Mouse (Mus musculus) embryo, embryonic 9.5 days (tissue): ENCODE measurements at regions not wholly inside any gene's neighbourhood (a gene's known extent, or its start where the extent isn't known, plus 50 kb on each side); places are given as distances from the start of the nearest gene placed in this dataset.

Source experiments
- DNase-seq: peaks from one replicate; pipeline ENCODE4 v3.0.0-alpha.2; 2017; ENCODE audit errors: extremely low spot score

GRCm38 (mm10) chr4:95390549-95390948, 166.8 kb upstream of the Fggy start:
- no peak for DNase-seq

GRCm38 (mm10) chr4:95395746-95396145, 161.6 kb upstream of the Fggy start:
- no peak for DNase-seq

DNA sequence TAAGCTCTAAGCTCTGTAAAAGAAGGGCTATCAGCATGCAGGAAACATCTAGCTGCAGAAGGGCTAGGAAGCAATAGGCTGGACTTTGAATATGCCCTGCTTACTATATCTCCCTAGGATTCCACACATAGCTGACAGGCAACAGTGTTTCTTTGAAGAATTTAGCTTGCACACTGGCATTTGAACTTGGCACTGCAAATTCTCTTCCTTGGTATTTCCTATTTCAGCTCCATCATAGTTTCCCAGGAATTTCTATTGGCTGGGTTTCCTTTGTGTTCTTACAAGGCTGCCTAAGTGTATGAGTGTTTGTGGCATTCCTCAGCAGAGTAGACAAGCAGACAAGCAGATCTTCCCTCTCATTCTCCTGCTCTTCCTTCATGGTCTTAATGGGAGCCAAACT, 159.0 kb upstream of the Fggy start:
- DNase-seq, result no peak

DNA sequence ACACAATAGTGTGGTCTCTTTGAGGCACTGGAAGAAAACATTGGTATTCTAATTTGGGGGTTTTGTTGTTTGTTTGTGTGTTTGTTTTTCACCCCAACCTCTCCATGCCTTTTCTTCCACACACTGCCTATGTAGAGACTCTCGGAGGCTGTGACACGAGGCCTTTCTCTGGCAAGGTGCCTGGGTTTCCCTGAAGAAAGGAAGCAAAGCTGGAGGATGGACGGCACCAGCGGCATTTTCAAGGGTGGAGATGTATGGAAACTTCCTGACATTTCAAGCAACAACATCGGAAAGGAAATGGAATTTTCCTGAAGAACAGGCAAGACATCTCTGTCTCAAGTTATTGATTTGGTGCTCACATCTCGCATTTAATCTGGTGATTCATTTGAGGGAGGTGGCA, 155.0 kb upstream of the Fggy start:
- DNase-seq, result no peak

- no peak for DNase-seq
Measured at GRCm38 (mm10) chr4:95417075-95417474, 140.2 kb upstream of the Fggy start.

DNA sequence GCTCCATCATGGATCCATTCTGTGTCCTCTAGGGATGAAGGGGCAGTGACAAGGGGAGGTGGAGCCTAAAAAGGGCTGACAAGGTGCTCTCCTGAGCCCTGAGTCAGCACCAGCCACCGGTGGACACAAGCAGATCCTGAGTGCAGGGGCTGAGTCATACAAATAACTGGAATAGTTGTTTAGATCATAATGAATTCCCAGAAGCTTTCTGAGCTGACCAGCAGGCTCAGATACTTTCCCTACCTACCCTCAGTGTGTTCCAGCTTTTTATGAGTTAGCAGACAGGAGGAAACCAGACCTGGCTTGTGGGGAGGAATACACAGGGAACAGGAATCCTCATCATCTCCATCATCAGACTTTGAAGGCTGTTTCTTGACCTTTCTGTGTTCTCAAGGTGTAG, 130.7 kb upstream of the Fggy start:
- DNase-seq, result no peak

DNA sequence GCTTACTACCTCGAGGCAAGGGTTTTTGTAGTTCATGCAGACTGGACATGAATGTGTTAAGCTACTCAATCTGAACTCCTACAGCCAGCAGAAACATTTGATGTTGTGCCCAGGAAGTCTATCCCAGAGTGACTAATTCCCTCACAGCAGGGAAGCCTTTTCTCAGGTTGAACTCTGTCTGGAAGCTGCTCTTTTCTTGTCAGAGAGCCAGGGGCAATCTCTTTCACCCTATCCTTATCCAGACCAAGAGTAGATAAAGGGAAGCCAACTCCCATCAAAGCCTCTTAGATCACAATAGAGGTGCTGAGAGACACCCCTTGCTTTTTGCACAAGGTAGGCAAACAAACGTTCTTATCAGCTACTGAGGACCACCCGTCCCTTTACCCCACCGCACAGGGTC, 122.8 kb upstream of the Fggy start:
- DNase-seq, result peak; percentile 2

GRCm38 (mm10) chr4:95435080-95435479, 122.2 kb upstream of the Fggy start:
- DNase-seq, result no peak

DNA sequence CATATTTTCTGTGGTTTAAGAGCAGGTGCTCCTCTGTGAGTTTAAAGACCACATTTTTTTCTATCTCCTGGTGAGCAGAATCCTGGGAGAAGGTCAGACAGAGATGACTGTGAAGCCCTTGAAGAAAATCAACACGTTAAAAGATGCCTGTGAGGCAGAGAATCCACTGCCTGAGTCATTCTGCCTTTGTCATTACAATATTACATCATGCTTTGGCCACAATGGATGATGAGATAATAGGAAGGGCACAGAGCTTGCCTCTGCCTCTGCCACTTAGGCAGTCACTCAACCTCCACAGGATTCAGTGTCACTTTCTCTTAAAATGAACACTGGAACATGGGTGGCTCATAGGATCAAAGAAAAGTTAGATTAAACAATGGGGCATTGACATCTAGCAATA, 117.5 kb upstream of the Fggy start:
- DNase-seq, result no peak

DNA sequence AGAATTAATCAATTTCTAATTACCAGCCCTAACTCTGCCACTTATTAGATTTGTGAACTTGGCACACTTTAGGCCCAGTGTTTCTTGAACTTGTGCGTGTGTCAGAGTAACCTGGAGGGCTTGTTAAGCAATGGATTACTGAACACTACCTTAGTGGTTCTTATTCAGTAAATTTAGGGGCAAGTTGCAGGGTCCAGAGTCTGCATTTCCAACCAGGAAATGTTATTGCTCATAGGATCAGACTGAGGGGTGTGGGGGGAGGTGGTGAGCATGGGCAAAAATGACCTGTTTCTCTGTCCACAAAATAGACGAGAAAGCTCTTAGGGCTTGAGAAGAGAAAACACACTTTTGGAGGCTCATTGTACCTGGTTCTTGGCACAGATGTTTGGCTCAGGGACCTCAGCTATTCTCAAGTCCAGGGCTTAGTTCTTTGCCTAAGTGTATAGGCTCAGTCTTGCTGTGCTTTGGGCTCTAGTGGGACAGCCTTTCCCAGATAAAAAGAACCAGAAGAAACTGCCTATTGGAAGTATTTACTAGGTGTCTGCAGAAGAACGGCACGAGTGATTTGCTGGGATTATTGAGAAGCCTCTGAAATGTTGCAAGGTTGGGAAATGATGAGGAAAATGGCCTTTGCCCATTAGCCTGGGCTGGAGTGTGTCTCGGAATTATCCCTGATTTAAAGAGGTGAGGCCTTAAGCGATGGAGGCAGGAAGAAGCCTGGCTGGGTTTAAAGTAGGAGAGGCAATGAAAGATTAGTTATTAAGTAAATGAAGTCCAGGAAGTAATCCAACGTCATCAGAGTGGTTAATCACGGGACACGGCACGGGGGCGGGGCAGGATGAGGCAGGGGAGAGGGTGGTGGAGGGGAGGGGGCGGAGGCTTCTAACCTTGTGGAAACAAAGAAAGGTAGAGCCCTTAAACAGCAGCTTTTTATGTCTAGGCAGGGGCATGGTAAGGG, 113.2 kb upstream of the Fggy start:
- DNase-seq, result no peak

- DNase-seq, result no peak
Measured at GRCm38 (mm10) chr4:95450286-95450685, 107.0 kb upstream of the Fggy start.

GRCm38 (mm10) chr4:95451831-95452230, 105.5 kb upstream of the Fggy start:
- DNase-seq, result no peak

DNA sequence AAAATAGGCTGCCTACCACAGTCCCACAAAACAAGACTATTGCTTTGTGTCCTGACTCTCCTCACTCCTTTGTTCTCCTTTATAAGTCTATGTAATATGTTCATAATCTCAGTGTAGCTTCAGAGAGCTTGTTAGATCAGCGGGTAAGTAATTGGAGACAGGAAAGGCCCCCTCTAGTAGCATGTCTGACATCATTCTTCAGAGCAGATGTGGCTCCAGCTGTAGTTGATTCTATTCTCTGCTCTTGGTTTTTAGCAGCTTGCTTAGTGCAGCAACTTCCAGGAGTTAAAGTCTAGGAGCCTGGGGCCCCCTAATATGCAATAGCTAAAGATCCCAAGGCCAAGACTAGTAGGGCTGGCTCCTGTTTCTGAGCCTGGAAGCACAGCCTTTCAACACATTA, 101.0 kb upstream of the Fggy start:
- no peak for DNase-seq

DNA sequence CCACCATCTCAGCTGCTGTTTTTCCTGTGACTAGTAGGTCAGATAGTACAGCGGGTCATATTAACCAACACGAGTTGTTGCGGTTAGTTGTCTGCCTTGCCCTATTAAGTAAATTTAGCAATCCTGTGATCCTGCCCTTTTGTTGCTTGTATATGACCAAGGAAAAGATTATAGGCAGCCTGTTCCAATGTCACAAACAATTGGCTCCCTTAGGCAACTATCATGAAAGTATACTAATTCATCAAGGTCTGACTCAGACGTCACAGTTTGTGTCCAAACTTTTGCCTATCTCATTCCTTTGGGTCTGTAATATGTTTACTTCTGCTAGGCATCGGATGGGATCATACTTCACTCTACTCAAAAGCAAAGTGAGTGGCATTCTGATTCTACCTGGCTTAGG, 100.4 kb upstream of the Fggy start:
- DNase-seq, result no peak

- no peak for DNase-seq
Measured at GRCm38 (mm10) chr4:95462476-95462875, 94.8 kb upstream of the Fggy start.

GRCm38 (mm10) chr4:95463082-95463825, 94.1 kb upstream of the Fggy start:
- no peak for DNase-seq

- DNase-seq, result no peak
Measured at GRCm38 (mm10) chr4:95466647-95467046, 90.7 kb upstream of the Fggy start.

- no peak for DNase-seq
Measured at GRCm38 (mm10) chr4:95467526-95467925, 89.8 kb upstream of the Fggy start.

- no peak for DNase-seq
Measured at GRCm38 (mm10) chr4:95474726-95475406, 82.4 kb upstream of the Fggy start.

DNA sequence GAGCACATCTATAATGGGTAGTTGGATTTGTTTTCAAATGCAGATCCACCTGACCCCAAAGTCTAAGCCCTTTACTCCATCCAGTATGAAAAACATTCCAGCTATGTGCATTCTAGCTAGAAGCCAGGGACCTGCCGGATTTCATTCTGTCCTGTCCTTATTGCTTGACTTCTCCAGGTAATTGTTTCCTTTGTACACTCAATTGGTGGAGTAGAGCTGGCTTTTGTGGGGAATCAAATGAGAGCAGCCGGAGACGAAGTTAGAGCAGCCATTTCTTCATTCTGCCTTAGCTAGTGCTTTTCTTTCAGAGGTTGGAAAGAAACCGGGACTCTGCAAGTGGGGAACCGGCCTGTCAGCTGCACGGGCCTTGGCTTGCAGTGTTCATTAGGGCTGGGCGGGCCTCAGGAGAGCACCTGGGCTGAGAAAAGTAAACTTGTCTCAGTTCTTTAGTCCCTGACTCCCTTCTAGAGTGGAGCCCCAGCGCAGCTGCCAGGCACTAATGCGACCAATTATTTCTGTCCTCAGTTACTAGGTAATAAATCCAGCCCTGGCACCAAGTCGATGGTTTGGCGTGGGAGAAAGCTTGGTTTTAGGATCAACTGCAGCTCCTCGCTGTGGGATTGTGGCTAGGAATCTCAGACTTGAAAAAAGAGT, 81.1 kb upstream of the Fggy start:
- no peak for DNase-seq

GRCm38 (mm10) chr4:95483571-95483970, 73.7 kb upstream of the Fggy start:
- no peak for DNase-seq

DNA sequence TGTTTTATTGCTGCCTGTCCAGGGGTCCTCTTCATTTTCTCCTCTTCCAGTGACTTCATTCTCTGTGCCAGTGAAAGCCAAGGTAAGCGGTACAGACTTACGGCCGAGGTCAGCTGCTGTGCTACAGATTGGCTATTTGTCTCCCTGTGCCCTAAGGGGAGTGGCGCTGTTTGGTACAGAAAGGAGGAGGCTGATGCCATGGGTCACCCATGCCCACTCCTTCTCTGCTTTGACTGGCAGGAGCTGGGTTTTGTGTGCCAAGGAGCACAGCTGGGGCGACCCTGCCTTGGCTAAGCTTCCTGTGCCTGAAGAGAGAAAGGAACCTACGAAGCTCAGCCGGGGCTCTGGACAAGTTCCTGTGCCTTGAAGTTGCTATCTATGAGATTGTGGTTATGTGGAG, 70.0 kb upstream of the Fggy start:
- DNase-seq, result no peak
